Mouse (Mus musculus): ENCODE results near the gene Chn2.

The Chn2 gene

GRCm38 (mm10) chr6:54337321-54337720 is 298.0 kb downstream of the Chn2 start:
- no peak for DNase-seq (ENCODE audit: low spot score in 2 of 2)

- DNase-seq (ENCODE audit: low spot score in 2 of 2) = no peak
These were observed 301.8 kb downstream of the Chn2 start for GRCm38 (mm10) chr6:54341133-54341532.

- no peak for DNase-seq (ENCODE audit: low spot score in 2 of 2)
These were observed 302.9 kb downstream of the Chn2 start for GRCm38 (mm10) chr6:54342223-54342622.
